Mouse (Mus musculus): ENCODE measurements around the gene Kank3. TPM values are rescaled to one million over a fixed set of nuclear protein-coding genes. Genes with fewer than 3 reads are reported as not detected.

Kank3 gene
- polyA plus RNA-seq, 1 experiment from 2014 or later: 54.2 TPM

DNA sequence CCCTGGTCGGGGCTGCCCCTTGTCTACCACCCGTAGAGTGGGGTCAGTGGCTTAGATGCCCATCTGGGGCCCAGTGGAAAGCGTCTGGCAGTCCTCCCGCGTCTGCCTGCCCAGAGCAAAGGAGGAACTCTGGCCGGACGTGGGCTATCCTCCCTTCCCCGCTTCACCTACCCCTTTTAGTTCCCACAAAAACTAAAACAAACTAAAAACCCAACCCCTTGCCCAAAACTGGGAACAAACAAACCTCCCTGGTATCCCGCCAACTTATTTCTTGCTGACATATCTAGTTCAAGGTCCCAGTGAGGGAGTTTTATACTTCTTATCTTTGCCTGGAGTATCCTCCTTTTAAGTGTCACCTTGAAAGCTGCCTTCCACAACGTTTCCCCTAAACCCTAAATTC, 2.1 kb upstream of the Kank3 start:
- peaks cover 44% of the 10 kb centered on the region for H3K27me3 ChIP-seq (ENCODE audit: control insufficient read depth, insufficient read depth, low read length)
- ATAC-seq (ENCODE audit: insufficient number of reproducible peaks, insufficient read depth, low FRiP score, low read depth): no peak
- no peak overlapping the region for H3K27ac ChIP-seq (replicated peaks in 1 of 2; ENCODE audit: control insufficient read depth in 1 of 2, insufficient read depth in 1 of 2, low read depth in 2 of 2, low read length in 2 of 2)
- no peaks in the 10 kb centered on the region for H3K9me3 ChIP-seq (ENCODE audit: control insufficient read depth, low read length)
- WGBS: 28% methylated on average over 10 of the region's 10 CpGs
- H3K9ac ChIP-seq (ENCODE audit: low read length): no peak overlapping the region
- H3K4me3 ChIP-seq (ENCODE audit: control insufficient read depth in 1 of 2, insufficient read depth in 1 of 2, low read depth in 1 of 2, low read length in 2 of 2): no peak overlapping the region
- H3K4me2 ChIP-seq (ENCODE audit: low read length): no peak overlapping the region
- H3K4me1 ChIP-seq (ENCODE audit: control insufficient read depth in 2 of 2, insufficient read depth in 2 of 2, low read length in 2 of 2): peaks cover 23 to 33% of the 10 kb centered on the region in 2 experiments
- no peaks in the 10 kb centered on the region for H3K36me3 ChIP-seq (ENCODE audit: control insufficient read depth, insufficient read depth, low read length)

DNA sequence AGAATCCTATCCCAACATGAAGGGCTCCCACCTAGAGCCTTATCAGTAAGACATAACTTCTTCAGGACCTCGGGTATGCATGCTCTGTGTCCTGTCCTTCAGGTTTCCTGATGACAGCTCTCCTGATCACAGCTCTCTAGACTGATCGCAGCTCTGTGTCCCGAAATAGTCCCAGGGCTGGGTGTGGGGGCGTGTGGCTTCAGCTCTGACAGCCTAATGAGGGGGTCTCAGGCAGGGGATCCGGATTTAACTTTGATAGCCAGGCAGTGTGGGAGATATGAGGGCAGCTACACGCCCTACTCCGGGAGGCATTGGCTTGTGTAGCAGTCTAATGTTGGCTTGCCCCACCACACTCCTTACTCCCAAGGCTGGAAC, 810 bp downstream of the Kank3 start:
- H3K9me3 ChIP-seq (ENCODE audit: control insufficient read depth, low read length): no peaks in the 10 kb centered on the region
- ATAC-seq (ENCODE audit: insufficient number of reproducible peaks, insufficient read depth, low FRiP score, low read depth): peak; percentile 55
- peak overlapping the region; percentile 76 for H3K9ac ChIP-seq (ENCODE audit: low read length)
- 0% methylated on average over 7 of the region's 7 CpGs for WGBS
- peak overlapping the region; percentile 91 for H3K4me2 ChIP-seq (ENCODE audit: low read length)
- H3K4me1 ChIP-seq (ENCODE audit: control insufficient read depth in 2 of 2, insufficient read depth in 2 of 2, low read length in 2 of 2): peaks cover 19 to 24% of the 10 kb centered on the region in 2 experiments
- H3K27me3 ChIP-seq (ENCODE audit: control insufficient read depth, insufficient read depth, low read length): peaks cover 33% of the 10 kb centered on the region
- 0 out of 2 replicates have a peak, but pooled peaks cover 4% of the 10 kb centered on the region for H3K36me3 ChIP-seq (ENCODE audit: control insufficient read depth, insufficient read depth, low read length)
- peak overlapping the region; percentile 59 to 78 for H3K4me3 ChIP-seq (ENCODE audit: control insufficient read depth in 1 of 2, insufficient read depth in 1 of 2, low read depth in 1 of 2, low read length in 2 of 2)
- peak overlapping the region; percentile 80 to 83 for H3K27ac ChIP-seq (replicated peaks in 1 of 2; ENCODE audit: control insufficient read depth in 1 of 2, insufficient read depth in 1 of 2, low read depth in 2 of 2, low read length in 2 of 2)

DNA sequence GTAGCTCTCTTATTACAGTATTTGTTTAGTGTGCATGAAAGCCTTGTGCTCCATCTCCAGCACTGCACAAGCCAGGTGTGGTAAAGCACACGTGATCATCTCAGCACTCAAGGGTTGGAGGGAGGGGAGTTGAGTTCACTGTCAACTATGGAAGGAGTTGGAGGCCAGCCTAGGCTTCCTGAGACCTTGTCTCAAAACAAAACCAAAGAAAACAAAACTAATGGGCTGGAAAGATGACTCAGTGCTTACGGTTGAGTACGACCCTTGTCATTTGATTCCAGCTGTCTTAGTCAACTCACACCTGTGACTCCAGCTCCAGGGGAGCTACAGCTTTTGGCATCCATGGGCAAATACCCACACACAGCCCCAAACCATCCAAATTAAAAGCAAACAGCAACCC, 2.2 kb downstream of the Kank3 start:
- Histone ChIP-seq H3K4me3 (ENCODE audit: control insufficient read depth in 1 of 2, insufficient read depth in 1 of 2, low read depth in 1 of 2, low read length in 2 of 2) (no peak overlapping the region), H3K4me2 (ENCODE audit: low read length) (peak overlapping the region; percentile 91), H3K9me3 (ENCODE audit: control insufficient read depth, low read length) (no peaks in the 10 kb centered on the region), H3K9ac (ENCODE audit: low read length) (peak overlapping the region; percentile 41; the same call in 1 of the 2 replicates), H3K27me3 (ENCODE audit: control insufficient read depth, insufficient read depth, low read length) (peaks cover 21% of the 10 kb centered on the region), H3K36me3 (ENCODE audit: control insufficient read depth, insufficient read depth, low read length) (0 out of 2 replicates have a peak, but pooled peaks cover 4% of the 10 kb centered on the region), H3K27ac (replicated peaks in 1 of 2; ENCODE audit: control insufficient read depth in 1 of 2, insufficient read depth in 1 of 2, low read depth in 2 of 2, low read length in 2 of 2) (peak overlapping the region; percentile 45 to 67), H3K4me1 (ENCODE audit: control insufficient read depth in 2 of 2, insufficient read depth in 2 of 2, low read length in 2 of 2) (peaks cover 24 to 27% of the 10 kb centered on the region in 2 experiments)
- ATAC-seq (ENCODE audit: insufficient number of reproducible peaks, insufficient read depth, low FRiP score, low read depth): no peak
- WGBS: 55% methylated on average over 3 of the region's 3 CpGs

DNA sequence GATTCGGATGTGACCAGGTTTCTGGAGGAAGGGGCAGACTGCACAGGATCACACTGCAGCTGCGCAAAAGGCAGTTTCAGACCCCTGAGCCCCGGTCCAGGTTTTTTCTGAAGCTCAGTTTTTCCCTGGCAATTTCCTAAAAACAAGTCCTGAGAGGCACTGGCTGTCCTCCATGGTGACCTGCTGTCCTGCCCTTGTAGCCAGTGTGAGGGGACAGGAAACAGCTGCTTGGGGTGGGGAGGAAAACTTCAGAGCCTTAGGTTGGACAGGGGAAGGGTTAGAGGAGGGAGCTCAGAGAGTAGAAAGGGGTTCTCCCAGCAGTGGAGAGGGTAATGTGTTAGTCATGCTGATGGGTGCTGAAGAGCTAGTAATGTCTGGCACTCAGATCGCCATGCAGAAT, 2.7 kb downstream of the Kank3 start:
- peak overlapping the region; percentile 45 to 67 for H3K27ac ChIP-seq (replicated peaks in 1 of 2; ENCODE audit: control insufficient read depth in 1 of 2, insufficient read depth in 1 of 2, low read depth in 2 of 2, low read length in 2 of 2)
- peak overlapping the region; percentile 91 for H3K4me2 ChIP-seq (ENCODE audit: low read length)
- peaks cover 27 to 31% of the 10 kb centered on the region in 2 experiments for H3K4me1 ChIP-seq (ENCODE audit: control insufficient read depth in 2 of 2, insufficient read depth in 2 of 2, low read length in 2 of 2)
- 52% methylated on average over 4 of the region's 4 CpGs for WGBS
- peak overlapping the region; percentile 41; the same call in 1 of the 2 replicates for H3K9ac ChIP-seq (ENCODE audit: low read length)
- no peak for ATAC-seq (ENCODE audit: insufficient number of reproducible peaks, insufficient read depth, low FRiP score, low read depth)
- H3K4me3 ChIP-seq (ENCODE audit: control insufficient read depth in 1 of 2, insufficient read depth in 1 of 2, low read depth in 1 of 2, low read length in 2 of 2): no peak overlapping the region
- H3K27me3 ChIP-seq (ENCODE audit: control insufficient read depth, insufficient read depth, low read length): peaks cover 21% of the 10 kb centered on the region
- H3K9me3 ChIP-seq (ENCODE audit: control insufficient read depth, low read length): no peaks in the 10 kb centered on the region
- 0 out of 2 replicates have a peak, but pooled peaks cover 4% of the 10 kb centered on the region for H3K36me3 ChIP-seq (ENCODE audit: control insufficient read depth, insufficient read depth, low read length)

DNA sequence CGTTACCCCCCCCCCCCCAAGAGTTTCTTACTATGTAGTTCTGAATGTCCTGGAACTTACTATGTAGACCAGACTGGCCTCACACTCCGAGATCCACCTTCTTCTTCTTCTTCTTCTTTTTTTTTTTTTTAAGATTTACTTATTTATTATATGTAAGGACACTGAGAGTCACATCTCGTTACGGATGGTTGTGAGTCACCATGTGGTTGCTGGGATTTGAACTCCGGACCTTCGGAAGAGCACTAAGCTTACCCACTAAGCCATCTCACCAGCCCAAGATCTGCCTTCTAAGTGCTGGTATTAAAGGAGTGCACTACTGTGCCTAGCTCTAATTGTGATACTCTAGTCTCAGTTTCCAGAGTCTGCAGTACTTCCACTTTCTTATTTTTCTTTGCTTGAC, 5.1 kb downstream of the Kank3 start:
- no peak for ATAC-seq (ENCODE audit: insufficient number of reproducible peaks, insufficient read depth, low FRiP score, low read depth)
- Histone ChIP-seq H3K36me3 (ENCODE audit: control insufficient read depth, insufficient read depth, low read length) (peaks cover 27% of the 10 kb centered on the region), H3K4me1 (ENCODE audit: control insufficient read depth in 2 of 2, insufficient read depth in 2 of 2, low read length in 2 of 2) (peaks cover 31 to 36% of the 10 kb centered on the region in 2 experiments), H3K4me2 (ENCODE audit: low read length) (no peak overlapping the region), H3K9me3 (ENCODE audit: control insufficient read depth, low read length) (no peaks in the 10 kb centered on the region), H3K27me3 (ENCODE audit: control insufficient read depth, insufficient read depth, low read length) (peaks cover 6% of the 10 kb centered on the region), H3K27ac (replicated peaks in 1 of 2; ENCODE audit: control insufficient read depth in 1 of 2, insufficient read depth in 1 of 2, low read depth in 2 of 2, low read length in 2 of 2) (no peak overlapping the region), H3K9ac (ENCODE audit: low read length) (no peak overlapping the region), H3K4me3 (ENCODE audit: control insufficient read depth in 1 of 2, insufficient read depth in 1 of 2, low read depth in 1 of 2, low read length in 2 of 2) (no peak overlapping the region)
- 92% methylated on average over 5 of the region's 6 CpGs for WGBS

DNA sequence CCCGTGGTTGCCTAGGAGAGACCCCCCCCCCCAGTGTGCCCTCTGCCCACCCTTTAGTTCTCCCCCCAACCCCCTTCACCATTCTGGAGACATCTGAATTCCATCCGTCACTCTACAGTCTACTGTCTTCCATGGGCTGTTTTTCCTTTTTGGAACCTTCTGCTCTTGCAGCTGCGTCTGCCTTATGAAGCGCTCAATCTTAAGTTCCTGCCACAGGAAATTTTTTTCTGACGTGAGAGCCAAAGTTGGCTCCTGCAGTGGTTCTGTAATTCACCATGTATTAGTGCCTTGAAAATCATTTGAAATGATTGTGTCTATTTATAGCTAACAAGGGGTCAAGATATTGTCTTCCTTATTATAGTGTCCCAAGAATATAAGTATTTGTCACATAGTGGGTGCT, 6.3 kb downstream of the Kank3 start:
- peaks cover 39% of the 10 kb centered on the region for H3K36me3 ChIP-seq (ENCODE audit: control insufficient read depth, insufficient read depth, low read length)
- peak overlapping the region; percentile 96 for H3K4me2 ChIP-seq (ENCODE audit: low read length)
- H3K4me1 ChIP-seq (ENCODE audit: control insufficient read depth in 2 of 2, insufficient read depth in 2 of 2, low read length in 2 of 2): peaks cover 21 to 23% of the 10 kb centered on the region in 2 experiments
- ATAC-seq (ENCODE audit: insufficient number of reproducible peaks, insufficient read depth, low FRiP score, low read depth): no peak
- peaks cover 6% of the 10 kb centered on the region for H3K27me3 ChIP-seq (ENCODE audit: control insufficient read depth, insufficient read depth, low read length)
- peak overlapping the region in 1 of 2 experiments; percentile 79; a peak in 1 of 4 replicates for H3K27ac ChIP-seq (replicated peaks in 1 of 2; ENCODE audit: control insufficient read depth in 1 of 2, insufficient read depth in 1 of 2, low read depth in 2 of 2, low read length in 2 of 2)
- peak overlapping the region; percentile 83; the same call in 1 of the 2 replicates for H3K9ac ChIP-seq (ENCODE audit: low read length)
- 70% methylated on average over 5 of the region's 5 CpGs for WGBS
- H3K9me3 ChIP-seq (ENCODE audit: control insufficient read depth, low read length): no peaks in the 10 kb centered on the region
- peak overlapping the region in 1 of 2 experiments; percentile 55; a peak in 1 of 4 replicates for H3K4me3 ChIP-seq (ENCODE audit: control insufficient read depth in 1 of 2, insufficient read depth in 1 of 2, low read depth in 1 of 2, low read length in 2 of 2)

DNA sequence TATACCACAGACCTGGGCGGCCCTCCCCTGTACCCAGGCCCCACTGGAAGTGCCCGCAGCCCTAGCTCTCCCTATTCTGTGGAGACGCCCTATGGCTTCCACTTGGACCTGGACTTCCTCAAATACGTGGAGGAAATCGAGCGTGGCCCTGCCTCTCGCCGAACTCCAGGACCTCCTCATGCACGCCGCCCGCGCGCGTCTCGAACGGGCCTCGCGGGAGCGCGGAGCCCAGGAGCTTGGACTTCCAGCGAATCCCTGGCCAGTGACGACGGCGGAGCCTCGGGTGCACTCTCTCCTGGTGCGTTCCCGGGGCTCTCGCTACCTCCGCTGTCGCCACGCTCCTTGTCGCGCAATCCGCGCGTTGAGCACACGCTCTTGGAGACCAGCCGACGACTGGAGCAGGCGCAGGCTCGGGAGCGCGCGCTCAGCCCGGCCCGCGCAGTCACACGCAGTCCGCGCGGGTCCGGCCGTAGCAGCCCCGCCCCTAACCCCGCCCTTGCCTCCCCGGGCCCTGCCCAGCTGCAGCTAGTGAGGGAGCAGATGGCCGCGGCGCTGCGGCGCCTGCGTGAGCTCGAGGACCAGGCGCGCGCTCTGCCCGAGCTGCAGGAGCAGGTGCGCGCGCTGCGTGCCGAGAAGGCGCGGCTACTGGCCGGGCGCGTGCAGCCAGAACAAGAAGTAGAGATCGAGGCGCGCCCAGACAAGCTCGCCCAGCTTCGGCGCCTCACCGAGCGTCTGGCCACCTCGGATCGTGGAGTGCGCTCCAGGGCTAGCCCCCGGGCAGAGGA, 7.1 kb downstream of the Kank3 start:
- Histone ChIP-seq H3K36me3 (ENCODE audit: control insufficient read depth, insufficient read depth, low read length) (peaks cover 46% of the 10 kb centered on the region), H3K4me1 (ENCODE audit: control insufficient read depth in 2 of 2, insufficient read depth in 2 of 2, low read length in 2 of 2) (peaks cover 19 to 20% of the 10 kb centered on the region in 2 experiments), H3K27ac (replicated peaks in 1 of 2; ENCODE audit: control insufficient read depth in 1 of 2, insufficient read depth in 1 of 2, low read depth in 2 of 2, low read length in 2 of 2) (peak overlapping the region; percentile 79 to 84), H3K4me2 (ENCODE audit: low read length) (peak overlapping the region; percentile 96), H3K9me3 (ENCODE audit: control insufficient read depth, low read length) (no peaks in the 10 kb centered on the region), H3K9ac (ENCODE audit: low read length) (peak overlapping the region; percentile 83), H3K27me3 (ENCODE audit: control insufficient read depth, insufficient read depth, low read length) (peaks cover 6% of the 10 kb centered on the region), H3K4me3 (ENCODE audit: control insufficient read depth in 1 of 2, insufficient read depth in 1 of 2, low read depth in 1 of 2, low read length in 2 of 2) (peak overlapping the region; percentile 55 to 90)
- WGBS: under 1% methylated on average over 89 of the region's 89 CpGs
- peak; percentile 94 for ATAC-seq (ENCODE audit: insufficient number of reproducible peaks, insufficient read depth, low FRiP score, low read depth)
